Mouse (Mus musculus): Measurements from ENCODE around the gene Fam122b. TPM values are rescaled to one million over a fixed set of nuclear protein-coding genes. Genes with fewer than 3 reads are reported as not detected.

Gene Fam122b
- polyA plus RNA-seq, 1 experiment from 2014 or later: 6.4 TPM

GRCm38 (mm10) chrX:53201616-53202015 is 68.0 kb downstream of the Fam122b start:
- no peak for DNase-seq (ENCODE audit: low spot score)

DNA sequence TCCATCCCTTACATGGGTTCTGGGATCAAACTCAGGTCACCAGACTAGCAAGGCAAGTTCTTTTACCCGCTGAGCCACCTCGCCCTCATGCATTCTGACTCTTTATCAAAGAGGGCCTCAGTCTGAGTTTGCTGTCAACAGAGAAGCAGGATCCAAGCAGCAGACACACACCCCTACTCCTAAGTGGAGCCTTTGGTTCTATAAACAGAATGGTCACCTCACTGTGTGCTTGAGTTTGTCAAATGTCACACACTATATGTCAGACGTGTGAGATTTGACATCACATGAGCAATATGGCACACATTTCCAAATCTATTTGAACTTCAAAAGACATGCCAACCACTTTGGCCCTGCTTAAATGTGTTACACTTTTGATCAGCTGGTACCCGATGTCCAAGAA is 71.9 kb downstream of the Fam122b start:
- no peak for DNase-seq (ENCODE audit: low spot score)

GRCm38 (mm10) chrX:53196392-53196791 is 73.2 kb downstream of the Fam122b start:
- no peak for DNase-seq (ENCODE audit: low spot score)

Other genes with a start within 250 kb of the Fam122b start
- gene Plac1, start 29.7 kb downstream of the Fam122b start, polyA plus RNA-seq (2015; fragmentation: Nextera tagmentation; extraction: Ambion mirVana): 0.72 and 0.92 TPM in 2 replicates
- not detected in 2 replicates for gene Fam122c, start 3.6 kb upstream of the Fam122b start, polyA plus RNA-seq (2015; fragmentation: Nextera tagmentation; extraction: Ambion mirVana)
- gene Mospd1, start 100.7 kb upstream of the Fam122b start, polyA plus RNA-seq (2015; fragmentation: Nextera tagmentation; extraction: Ambion mirVana): 41.4 and 42.1 TPM in 2 replicates
- gene Etd, start 165.1 kb upstream of the Fam122b start, polyA plus RNA-seq (2015; fragmentation: Nextera tagmentation; extraction: Ambion mirVana): 0.30 TPM in 1 of 2 replicates, not detected in the other

Data from thymus, postnatal 0 days (tissue).